Mouse (Mus musculus) yolk sac, embryonic 10.5 days (tissue): ENCODE measurements around the gene Tmem252.
A peak's percentile ranks its signal among the peaks of the same experiment; 100 is the strongest.

Source experiments
- DNase-seq: peaks from one replicate; pipeline ENCODE4 v3.0.0-alpha.2; 2017; ENCODE audit warnings: low spot score

Tmem252 gene

GRCm38 (mm10) chr19:24673762-24674161 is at the start of gene Tmem252:
Tmem252 (plus strand) TSS chr19:24674008.
- DNase-seq: peak; percentile 37

GRCm38 (mm10) chr19:24628049-24628448 is 45.8 kb upstream of the Tmem252 start:
- DNase-seq: no peak

- no peak for DNase-seq
These were observed 40.8 kb upstream of the Tmem252 start for GRCm38 (mm10) chr19:24633008-24633407.

- peak; percentile 54 for DNase-seq
These were observed 39.2 kb upstream of the Tmem252 start for GRCm38 (mm10) chr19:24634602-24635001.

- DNase-seq: no peak
These were observed 37.2 kb upstream of the Tmem252 start for GRCm38 (mm10) chr19:24636616-24637015.

- no peak for DNase-seq
These were observed 35.8 kb upstream of the Tmem252 start for GRCm38 (mm10) chr19:24637988-24638387.

- DNase-seq: no peak
These were observed 32.8 kb upstream of the Tmem252 start for GRCm38 (mm10) chr19:24640982-24641381.

- DNase-seq: no peak
These were observed 28.8 kb upstream of the Tmem252 start for GRCm38 (mm10) chr19:24644971-24645370.

GRCm38 (mm10) chr19:24646162-24646829 is 27.5 kb upstream of the Tmem252 start:
- DNase-seq: no peak

- DNase-seq: no peak
These were observed 25.8 kb upstream of the Tmem252 start for GRCm38 (mm10) chr19:24648016-24648415.

- no peak for DNase-seq
These were observed 23.4 kb upstream of the Tmem252 start for GRCm38 (mm10) chr19:24650428-24650827.

- no peak for DNase-seq
These were observed 22.2 kb upstream of the Tmem252 start for GRCm38 (mm10) chr19:24651595-24651994.

- no peak for DNase-seq
These were observed 21.3 kb upstream of the Tmem252 start for GRCm38 (mm10) chr19:24652342-24653019.

- no peak for DNase-seq
These were observed 20.5 kb upstream of the Tmem252 start for GRCm38 (mm10) chr19:24653230-24653799.

- no peak for DNase-seq
These were observed 16.8 kb upstream of the Tmem252 start for GRCm38 (mm10) chr19:24656981-24657380.

GRCm38 (mm10) chr19:24662346-24662745 is 11.5 kb upstream of the Tmem252 start:
- DNase-seq: peak; percentile 43

GRCm38 (mm10) chr19:24665771-24666170 is 8.0 kb upstream of the Tmem252 start:
- no peak for DNase-seq

GRCm38 (mm10) chr19:24667527-24667926 is 6.3 kb upstream of the Tmem252 start:
- no peak for DNase-seq

- peak; percentile 48 for DNase-seq
These were observed 2.2 kb upstream of the Tmem252 start for GRCm38 (mm10) chr19:24671571-24671970.

- no peak for DNase-seq
These were observed 1.3 kb upstream of the Tmem252 start for GRCm38 (mm10) chr19:24672366-24672960.

- no peak for DNase-seq
These were observed 477 bp upstream of the Tmem252 start for GRCm38 (mm10) chr19:24673331-24673730.

GRCm38 (mm10) chr19:24676429-24676828 is 2.6 kb downstream of the Tmem252 start:
- no peak for DNase-seq
